Mouse (Mus musculus) heart, embryonic 11.5 days (tissue): ENCODE measurements around the gene Gm42715. TPM values are rescaled to one million over a fixed set of nuclear protein-coding genes. Genes with fewer than 3 reads are reported as not detected.

Experiments used
- ATAC-seq: fragments of 200-750 bp; cut with Nextera tagmentation; replicated peaks from 2 replicates; pipeline ENCODE4 v1.8.0; 2017; ENCODE audit warnings: moderate library complexity; ENCODE audit not compliant: insufficient number of reproducible peaks, low FRiP score, low TSS enrichment
- H3K27ac ChIP-seq: fragments of 300-500 bp; sonication (generic); 2 replicates; pipeline ENCODE4 v1.5.1; 2014; ENCODE audit warnings: mild to moderate bottlenecking, low read depth, low read length
- H3K27me3 ChIP-seq: fragments of 300-500 bp; sonication (generic); 2 replicates; pipeline ENCODE4 v1.6.1; 2014; ENCODE audit warnings: mild to moderate bottlenecking, low read length, mixed read lengths; ENCODE audit not compliant: control insufficient read depth, insufficient read depth
- H3K36me3 ChIP-seq: fragments of 300-500 bp; sonication (generic); 2 replicates; pipeline ENCODE4 v1.6.1; 2014; ENCODE audit warnings: mild to moderate bottlenecking, low read length, moderate library complexity, mixed read lengths; ENCODE audit not compliant: control insufficient read depth, insufficient read depth
- H3K4me1 ChIP-seq: fragments of 300-500 bp; sonication (generic); 2 replicates; pipeline ENCODE4 v1.6.1; 2014; ENCODE audit warnings: low read length; ENCODE audit not compliant: control insufficient read depth, insufficient read depth
- H3K4me2 ChIP-seq: fragments of 300-500 bp; sonication (generic); 2 replicates; pipeline ENCODE4 v1.6.1; 2014; ENCODE audit warnings: mild to moderate bottlenecking, moderate library complexity
- H3K4me3 ChIP-seq: fragments of 300-500 bp; sonication (generic); 2 replicates; pipeline ENCODE4 v1.5.1; 2014; ENCODE audit warnings: low read depth, low read length
- H3K9ac ChIP-seq: fragments of 300-500 bp; sonication (generic); 2 replicates; pipeline ENCODE4 v1.6.1; 2014; ENCODE audit warnings: mild to moderate bottlenecking, low read depth, low read length, moderate library complexity
- H3K9me3 ChIP-seq: fragments of 300-500 bp; sonication (generic); replicated peaks from 2 replicates; pipeline ENCODE4 v1.6.1; 2016; ENCODE audit warnings: low read length; ENCODE audit not compliant: control insufficient read depth
- WGBS: fragments of 180-500 bp; shearing (Covaris S2); extraction: QIAGEN DNeasy Blood & Tissue Kit; methylation state at CpG from one replicate; pipeline ENCODE4 v1.1.7; 2014; ENCODE audit not compliant: insufficient replicate concordance; 5-methylcytosine and 5-hydroxymethylcytosine counted together
- polyA plus RNA-seq: library from polyadenylated mRNA; unstranded; fragments of >200 nt; fragmentation: Nextera tagmentation; extraction: Ambion mirVana; gene quantifications from 2 replicates; pipeline ENCODE4 v1.2.1, GENCODE M21; 2014

Gm42715 gene
- polyA plus RNA-seq, 1 experiment from 2014 or later: 12.6 TPM

- H3K27me3 ChIP-seq: no peaks in the 10 kb centered on the region
- H3K27ac ChIP-seq: no peak overlapping the region
- H3K4me1 ChIP-seq: peaks cover 12% of the 10 kb centered on the region
- no peaks in the 10 kb centered on the region for H3K9me3 ChIP-seq
- 74% methylated on average over 6 of the region's 6 CpGs for WGBS
- H3K4me3 ChIP-seq: no peak overlapping the region
- no peak overlapping the region for H3K4me2 ChIP-seq
- peaks cover 23% of the 10 kb centered on the region for H3K36me3 ChIP-seq
- ATAC-seq: no peak
- no peak overlapping the region for H3K9ac ChIP-seq
Observed at GRCm38 (mm10) chr7:127586149-127586548, 66.8 kb downstream of the Gm42715 start.

GRCm38 (mm10) chr7:127587196-127587595 is 67.8 kb downstream of the Gm42715 start:
- Histone ChIP-seq H3K9ac (no peak overlapping the region), H3K27ac (no peak overlapping the region), H3K9me3 (no peaks in the 10 kb centered on the region), H3K36me3 (peaks cover 32% of the 10 kb centered on the region), H3K4me3 (peak overlapping the region; percentile 93), H3K4me2 (peak overlapping the region; percentile 81), H3K27me3 (no peaks in the 10 kb centered on the region), H3K4me1 (peaks cover 12% of the 10 kb centered on the region)
- ATAC-seq: no peak
- 73% methylated on average over 5 of the region's 5 CpGs for WGBS

DNA sequence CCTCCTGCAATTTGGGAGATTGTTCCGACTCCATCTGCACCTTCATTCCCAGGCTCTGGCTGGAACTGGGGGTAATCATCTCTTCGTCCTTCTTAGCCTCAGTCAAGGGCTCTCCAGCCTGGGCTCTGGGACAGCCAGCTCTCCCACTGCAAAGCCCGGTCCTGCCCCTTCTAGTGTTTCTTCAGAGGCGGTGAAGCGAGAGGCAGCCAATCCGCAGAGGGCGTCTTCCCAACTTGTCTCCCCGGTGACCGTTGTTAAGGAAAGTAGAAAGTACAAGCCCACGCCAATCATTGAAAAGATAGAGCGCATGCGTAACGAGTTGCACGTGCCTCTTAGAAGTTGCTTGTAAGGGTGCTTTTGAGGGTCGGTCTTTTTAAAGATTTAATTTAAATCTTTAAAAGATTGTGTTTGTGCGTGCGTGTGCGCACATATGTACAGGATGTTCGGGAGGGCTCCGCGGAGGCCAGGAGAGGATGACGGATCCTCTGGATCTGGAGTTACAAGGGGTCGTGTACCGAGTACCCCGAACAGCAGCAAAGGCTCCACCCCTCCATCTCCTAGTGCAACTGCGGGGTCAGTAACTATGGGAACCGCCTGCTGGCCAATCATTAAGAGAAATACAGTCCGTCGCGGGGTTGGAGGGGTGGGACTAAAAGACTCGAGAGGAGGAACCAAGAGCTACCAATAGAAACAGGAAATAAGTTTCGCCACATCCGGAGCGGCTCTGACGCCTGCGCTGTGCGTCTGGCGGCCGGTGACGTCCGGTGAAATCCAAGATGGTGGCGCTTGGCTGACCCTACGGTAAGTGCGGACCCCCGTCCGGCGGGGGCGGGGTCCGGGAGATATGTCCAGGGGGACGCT is 68.9 kb downstream of the Gm42715 start, which contains the start of the genes Ccdc189 and Rnf40:
Gene Ccdc189, minus strand, starts transcription at position 585 of the 861 bp plus-strand sequence.
Gene Rnf40, plus strand, starts transcription at position 757 of the 861 bp plus-strand sequence.
- Histone ChIP-seq H3K27me3 (no peaks in the 10 kb centered on the region), H3K4me2 (peak within 1 kb of the TSS; percentile 81), H3K4me1 (peaks cover 12% of the 10 kb centered on the region), H3K36me3 (peaks cover 30% of the 10 kb centered on the region), H3K27ac (peak within 1 kb of the TSS; percentile 36), H3K4me3 (peak within 1 kb of the TSS; percentile 93), H3K9me3 (no peaks in the 10 kb centered on the region), H3K9ac (peak within 1 kb of the TSS; percentile 91)
- under 1% methylated on average over 50 of the region's 50 CpGs for WGBS
- peak; percentile 97 for ATAC-seq

DNA sequence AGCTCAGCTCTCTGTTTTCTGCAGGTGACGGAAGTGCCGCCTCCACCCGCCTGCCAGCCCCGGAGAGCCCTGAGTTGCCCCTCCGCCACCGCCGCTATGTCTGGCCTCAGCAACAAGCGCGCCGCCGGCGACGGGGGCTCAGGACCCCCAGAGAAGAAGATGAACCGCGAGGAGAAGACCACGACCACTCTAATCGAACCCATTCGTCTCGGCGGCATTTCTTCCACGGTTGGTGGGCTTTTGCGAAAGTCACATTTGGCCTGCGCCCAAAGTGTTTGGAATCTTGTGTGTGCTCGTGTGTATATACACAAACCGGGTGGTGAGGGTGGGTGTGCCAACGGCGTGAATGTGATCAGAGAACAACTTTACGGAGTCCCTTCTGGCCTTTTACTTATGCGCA is 69.5 kb downstream of the Gm42715 start:
- H3K27ac ChIP-seq: peak overlapping the region; percentile 24; the same call in 1 of the 2 replicates

DNA sequence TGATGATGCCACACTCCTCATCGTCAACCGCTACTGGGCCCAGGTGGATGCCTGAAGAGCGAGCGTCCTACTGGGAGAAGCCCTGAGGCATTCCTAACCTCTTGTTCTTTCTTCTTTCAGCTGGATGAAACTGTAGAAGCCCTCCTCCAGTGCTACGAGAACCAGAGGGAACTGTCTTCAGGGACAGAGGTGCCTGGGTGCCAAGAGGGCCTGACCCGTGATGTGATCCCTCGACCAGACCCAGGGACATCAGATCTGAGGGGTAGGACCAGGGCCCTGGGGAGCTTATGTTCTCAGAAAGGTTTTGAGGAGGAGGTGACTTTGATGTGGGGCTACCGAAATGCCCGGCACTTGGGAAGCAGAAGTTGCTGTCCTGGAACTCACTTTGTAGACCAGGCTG is 70.3 kb downstream of the Gm42715 start:
- Histone ChIP-seq H3K27me3 (no peaks in the 10 kb centered on the region), H3K9me3 (no peaks in the 10 kb centered on the region), H3K9ac (peak overlapping the region; percentile 91), H3K36me3 (peaks cover 36% of the 10 kb centered on the region), H3K4me2 (peak overlapping the region; percentile 81), H3K4me3 (peak overlapping the region; percentile 93), H3K4me1 (peaks cover 12% of the 10 kb centered on the region), H3K27ac (no peak overlapping the region)
- WGBS: 85% methylated on average over 9 of the region's 9 CpGs
- no peak for ATAC-seq

More for the DNA sequence above, 69.5 kb downstream of the Gm42715 start:
- Histone ChIP-seq H3K36me3 (peaks cover 28% of the 10 kb centered on the region), H3K4me3 (peak overlapping the region; percentile 93), H3K9me3 (no peaks in the 10 kb centered on the region), H3K4me2 (peak overlapping the region; percentile 81), H3K27me3 (no peaks in the 10 kb centered on the region), H3K4me1 (peaks cover 12% of the 10 kb centered on the region), H3K9ac (peak overlapping the region; percentile 91)
- ATAC-seq: no peak
- 3% methylated on average over 29 of the region's 29 CpGs for WGBS

- H3K4me2 ChIP-seq: no peak overlapping the region
- ATAC-seq: no peak
- H3K9ac ChIP-seq: no peak overlapping the region
- 89% methylated on average over 10 of the region's 10 CpGs for WGBS
- H3K36me3 ChIP-seq: peaks cover 49% of the 10 kb centered on the region
- no peaks in the 10 kb centered on the region for H3K9me3 ChIP-seq
- H3K4me1 ChIP-seq: peaks cover 12% of the 10 kb centered on the region
- no peaks in the 10 kb centered on the region for H3K27me3 ChIP-seq
- no peak overlapping the region for H3K4me3 ChIP-seq
- H3K27ac ChIP-seq: no peak overlapping the region
Observed at GRCm38 (mm10) chr7:127591108-127591507, 71.7 kb downstream of the Gm42715 start.

DNA sequence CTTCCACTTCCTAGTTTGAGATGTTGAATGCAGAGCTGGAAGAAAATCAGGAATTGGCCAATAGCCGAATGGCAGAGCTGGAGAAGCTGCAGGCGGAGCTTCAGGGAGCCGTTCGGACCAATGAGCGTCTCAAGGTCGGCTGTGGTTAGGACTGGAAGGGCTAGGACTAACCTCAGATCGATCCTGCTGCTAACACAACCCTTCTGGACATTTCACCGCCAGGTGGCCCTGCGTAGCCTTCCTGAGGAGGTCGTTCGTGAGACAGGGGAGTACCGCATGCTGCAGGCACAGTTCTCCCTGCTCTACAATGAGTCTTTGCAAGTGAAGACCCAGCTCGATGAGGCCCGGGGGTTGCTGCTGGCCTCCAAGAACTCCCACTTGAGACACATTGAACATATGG is 73.2 kb downstream of the Gm42715 start:
- H3K9me3 ChIP-seq: no peaks in the 10 kb centered on the region
- ATAC-seq: no peak
- peaks cover 8% of the 10 kb centered on the region for H3K4me1 ChIP-seq
- H3K9ac ChIP-seq: no peak overlapping the region
- no peak overlapping the region for H3K4me2 ChIP-seq
- H3K27me3 ChIP-seq: no peaks in the 10 kb centered on the region
- peaks cover 62% of the 10 kb centered on the region for H3K36me3 ChIP-seq
- no peak overlapping the region for H3K27ac ChIP-seq
- WGBS: 87% methylated on average over 14 of the region's 14 CpGs
- H3K4me3 ChIP-seq: no peak overlapping the region

DNA sequence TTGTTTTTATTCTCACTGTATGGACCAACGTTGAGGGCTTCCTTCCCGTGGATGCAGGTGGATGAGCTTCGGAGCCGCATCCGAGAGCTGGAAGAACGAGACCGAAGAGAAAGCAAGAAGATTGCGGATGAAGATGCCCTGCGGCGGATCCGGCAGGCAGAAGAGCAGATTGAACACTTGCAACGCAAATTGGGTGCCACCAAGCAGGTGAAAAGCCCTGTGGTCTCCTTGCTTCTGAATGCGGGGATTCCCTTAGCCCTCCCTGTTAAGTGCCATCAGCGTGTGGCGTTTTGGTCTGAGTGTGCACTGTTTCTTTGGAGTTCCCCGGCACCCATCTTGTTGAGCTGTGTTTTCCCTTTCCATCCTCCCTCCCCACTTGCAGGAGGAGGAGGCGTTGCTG is 77.4 kb downstream of the Gm42715 start:
- H3K36me3 ChIP-seq: peaks cover 77% of the 10 kb centered on the region
- H3K9ac ChIP-seq: no peak overlapping the region
- no peak overlapping the region for H3K4me3 ChIP-seq
- H3K4me1 ChIP-seq: no peaks in the 10 kb centered on the region
- no peaks in the 10 kb centered on the region for H3K9me3 ChIP-seq
- H3K27ac ChIP-seq: no peak overlapping the region
- no peak for ATAC-seq
- WGBS: 93% methylated on average over 17 of the region's 17 CpGs
- no peak overlapping the region for H3K4me2 ChIP-seq
- H3K27me3 ChIP-seq: no peaks in the 10 kb centered on the region
